Mouse (Mus musculus) kidney, adult 2 months (tissue): ENCODE data around the gene Vars.

ENCODE experiments used
- CTCF ChIP-seq: fragments of 200-500 bp; conservative IDR thresholded peaks from 2 replicates; pipeline ENCODE4 v1.5.1; 2011; ENCODE audit warnings: low read depth, mild to moderate bottlenecking, control low read depth, low read length, moderate library complexity, mixed read lengths; ENCODE audit not compliant: insufficient read depth, insufficient read length
- POLR2A ChIP-seq: fragments of 200-500 bp; IDR thresholded peaks from one replicate; pipeline ENCODE4 v1.6.1; 2011; ENCODE audit warnings: low read depth, low read length, control low read depth

DNA sequence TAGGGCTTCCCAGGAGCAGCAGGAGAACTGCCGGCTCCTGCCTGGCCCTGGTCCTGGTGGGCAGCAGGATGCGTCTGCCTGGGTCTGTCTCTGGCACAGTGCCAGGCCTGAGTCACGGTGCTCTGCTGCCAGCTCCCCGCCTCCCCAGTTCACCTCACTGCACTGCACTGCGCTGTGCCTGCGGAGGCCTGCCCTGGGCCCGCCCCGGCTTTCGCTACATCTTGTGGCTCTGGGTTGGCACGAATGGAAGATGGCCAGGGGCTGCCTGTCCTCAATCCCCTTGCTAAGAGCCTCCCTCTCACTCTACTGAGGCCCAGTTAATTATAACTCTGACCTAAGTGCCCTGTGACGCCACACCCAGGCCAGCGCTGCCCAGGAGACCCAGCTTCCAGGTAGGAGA, 15.6 kb downstream of the Vars start, which contains the start of gene Vwa7:
- TF ChIP-seq POLR2A (no peak), CTCF (no peak)
